ENCODE assay signal across 8 mouse cellular contexts in genomic region chr2:181459153-181459672, GRCm38 (mm10). TPM values are rescaled to one million over a fixed set of nuclear protein-coding genes. Genes with fewer than 3 reads are reported as not detected.
A peak's percentile ranks its signal among the peaks of the same experiment; 100 is the strongest.
DNase-seq lines count a peak whose midpoint lies in the region; ATAC-seq lines count a peak whose summit lies in the region.

Gene Zbtb46 (minus strand): TSS chr2:181459426.

- peak within 1 kb of the TSS; percentile 75 for H3K9ac ChIP-seq in forebrain, embryonic 15.5 days (replicated peaks)

- peak; percentile 48 for DNase-seq in ES-CJ7 (ENCODE audit: low read depth, low spot score)
- DNase-seq in cerebellum, adult 11-12 months: peak; percentile 87
- peak; percentile 94 for DNase-seq in heart, postnatal 4 days
- peak; percentile 73 to 86 for DNase-seq in layer of hippocampus, postnatal 10 days (ENCODE audit: low spot score in 2 of 2)
- peak; percentile 88 for DNase-seq in lung, postnatal 10 days
- peak; percentile 93 for DNase-seq in ovary, postnatal 36 days (ENCODE audit: low spot score)
- DNase-seq in thymus, postnatal 14 days: peak; percentile 75

- no peak within 1 kb of the TSS for H3K27ac ChIP-seq in forebrain, embryonic 15.5 days (replicated peaks)

- peak within 1 kb of the TSS; percentile 95 for H3K4me3 ChIP-seq in forebrain, embryonic 15.5 days

- ATAC-seq in forebrain, embryonic 15.5 days (replicated peaks): peak; percentile 89

- peaks cover 29% of the 10 kb centered on the region for H3K27me3 ChIP-seq in forebrain, embryonic 15.5 days

- no peaks in the 10 kb centered on the region for H3K36me3 ChIP-seq in forebrain, embryonic 15.5 days

- peaks cover 21% of the 10 kb centered on the region for H3K4me1 ChIP-seq in forebrain, embryonic 15.5 days

- H3K9me3 ChIP-seq in forebrain, embryonic 15.5 days: no peaks in the 10 kb centered on the region

- peak within 1 kb of the TSS; percentile 99 for H3K4me2 ChIP-seq in forebrain, embryonic 15.5 days (replicated peaks)

- WGBS in forebrain, embryonic 15.5 days: under 1% methylated on average over 47 of the region's 83 CpGs

RNA-seq across cellular contexts. Expression of gene Zbtb46, which starts in this region (rescaled TPM):
- 9.5 and 10.7 TPM in 2 replicates for polyA plus RNA-seq in forebrain, embryonic 15.5 days (2015; fragmentation: Nextera tagmentation; extraction: Ambion mirVana)
- 10 to 100 TPM; 14.9 to 16.5 TPM for total RNA-seq in heart, postnatal 4 days (2021)
- total RNA-seq in layer of hippocampus, postnatal 10 days (2021): 10 to 100 TPM; 14.7 to 17.5 TPM
